Mouse (Mus musculus) cortical plate, adult 2 months (tissue): ENCODE results near the gene Pkd2.

Experiments used
- CTCF ChIP-seq: fragments of 200-500 bp; IDR thresholded peaks from 2 replicates; pipeline ENCODE4 v1.5.1; 2011; ENCODE audit warnings: mild to moderate bottlenecking, control low read depth, low read length; ENCODE audit not compliant: insufficient read depth; ENCODE audit errors: extremely low read depth
- POLR2A ChIP-seq: fragments of 200-500 bp; IDR thresholded peaks from 2 replicates; pipeline ENCODE4 v1.6.1; 2011; ENCODE audit warnings: mild to moderate bottlenecking, low read length, control low read depth; ENCODE audit not compliant: insufficient read depth; ENCODE audit errors: extremely low read depth

DNA sequence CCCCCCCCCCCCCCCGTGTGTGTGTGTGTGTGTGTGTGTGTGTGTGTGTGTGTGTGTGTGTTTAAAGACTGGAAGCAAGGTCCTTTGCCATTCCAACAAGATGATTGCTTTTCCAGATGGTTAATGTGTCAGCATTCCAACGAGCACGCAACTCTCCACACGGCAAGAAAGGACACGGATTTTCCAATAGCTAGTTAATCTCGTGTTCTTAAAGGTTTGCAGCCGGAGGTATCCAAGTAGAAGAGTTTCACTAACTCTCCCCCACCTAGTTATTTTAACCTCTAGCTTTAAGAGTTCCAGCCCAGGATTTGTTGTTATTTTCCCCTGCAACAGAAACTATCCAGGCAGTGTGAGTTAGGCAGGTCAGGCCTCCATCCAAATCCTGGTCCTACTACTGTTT, 1.6 kb downstream of the Pkd2 start:
- TF ChIP-seq CTCF (no peak), POLR2A (no peak)
